Mouse (Mus musculus): ENCODE results near the gene Wdr70. TPM values are rescaled to one million over a fixed set of nuclear protein-coding genes. Genes with fewer than 3 reads are reported as not detected.

The Wdr70 gene
- polyA plus RNA-seq, 1 experiment: 20.6 TPM

GRCm38 (mm10) chr15:8030643-8031042 is 68.4 kb downstream of the Wdr70 start:
- no peak for DNase-seq (ENCODE audit: low spot score)

GRCm38 (mm10) chr15:8027503-8027902 is 71.5 kb downstream of the Wdr70 start:
- DNase-seq (ENCODE audit: low spot score): no peak

GRCm38 (mm10) chr15:8011418-8011817 is 87.6 kb downstream of the Wdr70 start:
- no peak for DNase-seq (ENCODE audit: low spot score)

GRCm38 (mm10) chr15:8007413-8007812 is 91.6 kb downstream of the Wdr70 start:
- DNase-seq (ENCODE audit: low spot score): no peak

GRCm38 (mm10) chr15:8006056-8006455 is 93.0 kb downstream of the Wdr70 start:
- no peak for DNase-seq (ENCODE audit: low spot score)

GRCm38 (mm10) chr15:8005506-8005905 is 93.5 kb downstream of the Wdr70 start:
- no peak for DNase-seq (ENCODE audit: low spot score)

- DNase-seq (ENCODE audit: low spot score): no peak
These were observed 95.2 kb downstream of the Wdr70 start for GRCm38 (mm10) chr15:8003789-8004188.

- no peak for DNase-seq (ENCODE audit: low spot score)
These were observed 100.0 kb downstream of the Wdr70 start for GRCm38 (mm10) chr15:7998843-7999546.

GRCm38 (mm10) chr15:7998095-7998494 is 100.9 kb downstream of the Wdr70 start:
- no peak for DNase-seq (ENCODE audit: low spot score)

GRCm38 (mm10) chr15:7993721-7994120 is 105.3 kb downstream of the Wdr70 start:
- DNase-seq (ENCODE audit: low spot score): no peak

- DNase-seq (ENCODE audit: low spot score): no peak
These were observed 108.9 kb downstream of the Wdr70 start for GRCm38 (mm10) chr15:7990101-7990500.

- DNase-seq (ENCODE audit: low spot score): no peak
These were observed 111.6 kb downstream of the Wdr70 start for GRCm38 (mm10) chr15:7987374-7987773.

GRCm38 (mm10) chr15:7986274-7986673 is 112.7 kb downstream of the Wdr70 start:
- DNase-seq (ENCODE audit: low spot score): no peak

- DNase-seq (ENCODE audit: low spot score): no peak
These were observed 120.4 kb downstream of the Wdr70 start for GRCm38 (mm10) chr15:7978640-7979039.

- DNase-seq (ENCODE audit: low spot score): no peak
These were observed 122.2 kb downstream of the Wdr70 start for GRCm38 (mm10) chr15:7976775-7977174.

GRCm38 (mm10) chr15:7974368-7974767 is 124.6 kb downstream of the Wdr70 start:
- DNase-seq (ENCODE audit: low spot score): no peak

- DNase-seq (ENCODE audit: low spot score): no peak
These were observed 126.5 kb downstream of the Wdr70 start for GRCm38 (mm10) chr15:7972528-7972927.

GRCm38 (mm10) chr15:7962786-7963185 is 136.2 kb downstream of the Wdr70 start:
- no peak for DNase-seq (ENCODE audit: low spot score)

- no peak for DNase-seq (ENCODE audit: low spot score)
These were observed 137.5 kb downstream of the Wdr70 start for GRCm38 (mm10) chr15:7961489-7961888.

GRCm38 (mm10) chr15:7956899-7957298 is 142.1 kb downstream of the Wdr70 start:
- DNase-seq (ENCODE audit: low spot score): no peak

GRCm38 (mm10) chr15:7950561-7950960 is 148.4 kb downstream of the Wdr70 start:
- no peak for DNase-seq (ENCODE audit: low spot score)

GRCm38 (mm10) chr15:7941690-7942089 is 157.3 kb downstream of the Wdr70 start:
- no peak for DNase-seq (ENCODE audit: low spot score)

- DNase-seq (ENCODE audit: low spot score): no peak
These were observed 163.3 kb downstream of the Wdr70 start for GRCm38 (mm10) chr15:7935571-7936165.

- no peak for DNase-seq (ENCODE audit: low spot score)
These were observed 164.4 kb downstream of the Wdr70 start for GRCm38 (mm10) chr15:7934580-7934979.

Data from urinary bladder, adult 2 months (tissue).